Mouse (Mus musculus): ENCODE data around the gene Hadh. TPM values are rescaled to one million over a fixed set of nuclear protein-coding genes. Genes with fewer than 3 reads are reported as not detected.

The Hadh gene
- polyA plus RNA-seq, 1 experiment from 2014 or later: 134 TPM

DNA sequence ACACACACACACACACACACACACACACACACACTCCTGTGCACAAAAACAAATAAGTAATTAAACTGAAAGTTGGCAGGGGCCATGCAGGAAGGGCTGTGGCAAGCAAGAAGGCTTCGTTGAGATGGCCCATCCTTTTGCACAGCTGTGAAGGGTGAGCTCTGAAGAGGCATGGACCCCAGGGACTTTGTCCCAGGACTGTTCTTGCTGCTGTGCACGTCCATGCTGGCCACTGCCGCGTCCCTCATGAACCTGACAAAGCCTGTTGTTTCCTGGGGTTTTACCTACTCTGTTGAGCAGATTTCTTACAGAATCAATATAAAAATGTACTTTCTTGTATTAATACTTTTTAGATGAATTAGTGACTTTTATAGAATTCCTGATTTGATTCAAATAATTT, 20.0 kb upstream of the Hadh start:
- no peak for ATAC-seq (ENCODE audit: insufficient read depth, low FRiP score)
- whole genome bisulfite sequencing: 83% methylated on average over 4 of the region's 4 CpGs
- no peaks in the 10 kb centered on the region for H3K36me3 ChIP-seq (ENCODE audit: control insufficient read depth, insufficient read depth, low read length)
- no peak overlapping the region for H3K4me2 ChIP-seq (ENCODE audit: low read depth, low read length)
- no peak overlapping the region for H3K27ac ChIP-seq (ENCODE audit: low read length)
- H3K4me3 ChIP-seq (replicated peaks; ENCODE audit: low read length): no peak overlapping the region
- no peak overlapping the region for H3K9ac ChIP-seq (ENCODE audit: low read length)
- H3K4me1 ChIP-seq (ENCODE audit: control insufficient read depth, insufficient read depth, low read length): no peaks in the 10 kb centered on the region
- H3K27me3 ChIP-seq (ENCODE audit: control insufficient read depth, insufficient read depth, low read length): no peaks in the 10 kb centered on the region
- no peaks in the 10 kb centered on the region for H3K9me3 ChIP-seq (replicated peaks; ENCODE audit: control insufficient read depth, low read length)

DNA sequence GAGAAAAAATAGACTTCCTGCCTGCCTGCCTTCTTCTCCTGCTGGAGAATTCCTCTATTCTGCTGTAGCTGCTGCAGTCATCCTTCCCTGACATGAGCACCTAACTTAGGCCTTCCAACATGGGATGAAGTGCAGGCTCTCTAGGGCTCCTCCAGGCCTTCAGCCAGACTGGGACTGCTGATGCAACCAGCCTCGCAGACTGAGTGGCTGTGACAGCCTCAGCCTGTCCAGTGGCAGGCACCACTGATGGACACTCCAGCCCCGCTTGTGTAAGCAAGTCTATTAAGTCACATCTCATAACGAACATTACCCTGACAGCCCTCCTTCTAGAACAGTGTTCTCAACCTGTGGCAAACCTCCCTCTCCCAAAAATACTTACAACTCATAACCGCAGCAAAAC, 2.2 kb upstream of the Hadh start:
- Histone ChIP-seq H3K9me3 (replicated peaks; ENCODE audit: control insufficient read depth, low read length) (no peaks in the 10 kb centered on the region), H3K4me1 (ENCODE audit: control insufficient read depth, insufficient read depth, low read length) (peaks cover 14% of the 10 kb centered on the region; the same call in 1 of the 2 replicates), H3K27ac (ENCODE audit: low read length) (no peak overlapping the region), H3K9ac (ENCODE audit: low read length) (no peak overlapping the region), H3K27me3 (ENCODE audit: control insufficient read depth, insufficient read depth, low read length) (no peaks in the 10 kb centered on the region), H3K36me3 (ENCODE audit: control insufficient read depth, insufficient read depth, low read length) (no peaks in the 10 kb centered on the region), H3K4me3 (replicated peaks; ENCODE audit: low read length) (no peak overlapping the region), H3K4me2 (ENCODE audit: low read depth, low read length) (no peak overlapping the region)
- 85% methylated on average over 4 of the region's 4 CpGs for WGBS
- ATAC-seq (ENCODE audit: insufficient read depth, low FRiP score): no peak

DNA sequence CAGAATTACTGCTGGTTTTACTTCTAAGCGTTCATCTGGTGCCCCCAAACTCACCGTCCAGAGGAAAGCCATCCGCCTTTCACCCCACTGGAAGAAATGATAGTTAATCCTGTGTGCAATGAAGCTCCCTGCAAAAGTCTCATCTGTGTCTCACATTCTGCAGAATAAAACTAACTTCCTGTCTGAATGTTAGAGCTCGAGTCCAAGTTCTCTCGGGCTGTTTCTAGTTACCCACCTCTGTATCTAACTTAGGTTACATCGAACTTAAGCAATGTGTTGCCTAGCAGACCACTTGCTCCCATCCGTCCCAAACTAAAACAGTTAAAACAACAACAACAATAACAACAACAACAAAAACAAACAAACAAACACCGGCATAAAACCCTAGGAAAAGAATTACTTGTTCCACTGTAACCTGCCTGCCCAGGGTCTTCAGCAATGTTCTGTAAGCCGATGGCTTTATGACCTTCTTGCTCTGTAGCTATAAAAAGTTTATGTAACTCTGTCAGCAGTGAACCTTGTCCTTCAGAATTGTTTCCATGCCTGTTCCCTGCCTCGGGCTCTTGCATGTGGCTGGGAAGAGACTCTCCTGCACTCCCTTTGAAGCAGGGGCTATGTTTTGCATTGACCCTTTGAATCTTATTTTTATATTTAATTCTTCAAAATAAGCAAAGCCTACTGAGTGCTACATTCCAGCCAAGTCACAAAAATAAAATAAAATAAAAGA, 636 bp upstream of the Hadh start:
- H3K4me1 ChIP-seq (ENCODE audit: control insufficient read depth, insufficient read depth, low read length): peaks cover 19% of the 10 kb centered on the region
- 19% methylated on average over 10 of the region's 10 CpGs for WGBS
- H3K4me3 ChIP-seq (replicated peaks; ENCODE audit: low read length): peak overlapping the region; percentile 84
- no peaks in the 10 kb centered on the region for H3K9me3 ChIP-seq (replicated peaks; ENCODE audit: control insufficient read depth, low read length)
- peak overlapping the region; percentile 90 for H3K27ac ChIP-seq (ENCODE audit: low read length)
- peak overlapping the region; percentile 89 for H3K9ac ChIP-seq (ENCODE audit: low read length)
- ATAC-seq (ENCODE audit: insufficient read depth, low FRiP score): peak; percentile 3; the same call in 1 of the 2 replicates
- H3K4me2 ChIP-seq (ENCODE audit: low read depth, low read length): peak overlapping the region; percentile 60
- no peaks in the 10 kb centered on the region for H3K36me3 ChIP-seq (ENCODE audit: control insufficient read depth, insufficient read depth, low read length)
- H3K27me3 ChIP-seq (ENCODE audit: control insufficient read depth, insufficient read depth, low read length): no peaks in the 10 kb centered on the region

DNA sequence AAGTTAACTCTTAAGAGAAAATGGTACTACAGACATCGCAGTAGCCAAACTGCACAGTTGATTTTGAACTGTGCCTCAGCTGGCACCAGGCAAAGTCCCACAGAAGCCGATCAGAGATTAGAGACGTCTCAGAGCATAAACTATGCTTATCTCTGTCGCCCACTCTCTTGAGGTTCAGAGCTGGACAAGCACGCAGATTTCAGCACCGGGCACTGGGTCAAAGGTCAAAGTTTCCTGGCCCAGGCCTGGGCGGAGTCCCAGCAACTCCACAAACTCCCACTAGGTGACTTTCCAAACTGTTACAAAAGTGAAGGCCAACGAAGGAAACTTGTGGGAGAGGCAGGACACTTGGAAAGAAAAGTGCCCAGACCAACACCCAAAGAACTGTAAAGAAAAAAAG, 744 bp downstream of the Hadh start:
- Histone ChIP-seq H3K9me3 (replicated peaks; ENCODE audit: control insufficient read depth, low read length) (no peaks in the 10 kb centered on the region), H3K4me2 (ENCODE audit: low read depth, low read length) (peak overlapping the region; percentile 60), H3K27me3 (ENCODE audit: control insufficient read depth, insufficient read depth, low read length) (no peaks in the 10 kb centered on the region), H3K27ac (ENCODE audit: low read length) (peak overlapping the region; percentile 90), H3K4me1 (ENCODE audit: control insufficient read depth, insufficient read depth, low read length) (peaks cover 23% of the 10 kb centered on the region), H3K4me3 (replicated peaks; ENCODE audit: low read length) (peak overlapping the region; percentile 84), H3K36me3 (ENCODE audit: control insufficient read depth, insufficient read depth, low read length) (0 out of 2 replicates have a peak, but pooled peaks cover 6% of the 10 kb centered on the region), H3K9ac (ENCODE audit: low read length) (peak overlapping the region; percentile 89)
- peak; percentile 34; the same call in 1 of the 2 replicates for ATAC-seq (ENCODE audit: insufficient read depth, low FRiP score)
- 8% methylated on average over 8 of the region's 8 CpGs for WGBS

DNA sequence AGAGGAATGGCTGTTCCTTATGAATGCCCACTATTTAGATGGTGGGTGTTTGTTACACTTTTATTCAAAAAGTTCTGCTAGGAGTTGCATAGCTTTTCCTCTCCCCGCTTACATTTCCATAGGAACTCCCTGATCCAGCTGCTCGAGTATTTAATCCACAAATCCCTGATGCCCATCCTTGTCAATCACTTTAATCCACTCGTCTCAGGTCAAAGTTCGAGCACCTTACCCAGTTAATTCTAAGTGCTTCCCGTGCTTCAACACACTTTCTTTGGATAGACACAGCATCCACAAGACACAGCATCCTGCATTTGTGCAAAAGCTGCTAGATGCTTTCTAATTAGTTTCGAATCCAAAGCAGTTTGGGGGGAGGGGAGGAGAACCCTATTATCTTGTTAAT, 1.5 kb downstream of the Hadh start:
- peak overlapping the region; percentile 84 for H3K4me3 ChIP-seq (replicated peaks; ENCODE audit: low read length)
- WGBS: 56% methylated on average over 6 of the region's 6 CpGs

DNA sequence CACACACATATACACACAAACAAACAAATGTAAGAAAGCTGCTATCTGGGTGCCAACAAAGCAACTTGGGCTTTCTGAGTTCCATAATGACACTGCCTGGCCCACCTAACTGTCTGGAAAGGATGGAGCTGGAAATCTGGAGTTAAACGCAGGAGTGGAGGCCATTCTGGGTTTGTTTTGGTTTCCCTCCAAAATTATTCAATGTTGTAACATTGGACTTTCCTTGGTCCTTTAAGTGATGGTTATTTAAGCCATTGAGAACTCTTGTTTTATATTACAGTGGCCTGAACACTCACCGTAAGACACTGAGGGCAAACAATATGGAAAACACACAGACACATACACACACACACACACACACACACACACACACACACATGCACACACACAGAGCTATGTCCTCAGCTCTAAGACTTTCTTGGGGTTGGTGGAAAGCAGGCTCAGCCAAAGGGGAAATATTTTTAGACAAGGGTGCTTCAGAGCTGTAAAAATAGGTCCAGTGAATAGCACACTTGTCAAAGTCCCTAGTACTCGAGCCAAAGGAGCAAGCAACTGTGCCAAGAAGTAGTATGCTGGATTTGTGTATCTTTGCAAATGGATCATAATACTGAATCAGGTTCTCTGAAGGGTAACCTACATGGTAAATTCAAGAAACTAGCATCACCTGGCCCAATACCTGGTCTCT, 5.4 kb downstream of the Hadh start:
- H3K4me1 ChIP-seq (ENCODE audit: control insufficient read depth, insufficient read depth, low read length): peaks cover 19% of the 10 kb centered on the region
- H3K27me3 ChIP-seq (ENCODE audit: control insufficient read depth, insufficient read depth, low read length): no peaks in the 10 kb centered on the region
- H3K9me3 ChIP-seq (replicated peaks; ENCODE audit: control insufficient read depth, low read length): no peaks in the 10 kb centered on the region
- peaks cover 14% of the 10 kb centered on the region; the same call in 1 of the 2 replicates for H3K36me3 ChIP-seq (ENCODE audit: control insufficient read depth, insufficient read depth, low read length)
- H3K9ac ChIP-seq (ENCODE audit: low read length): no peak overlapping the region
- no peak for ATAC-seq (ENCODE audit: insufficient read depth, low FRiP score)
- H3K4me2 ChIP-seq (ENCODE audit: low read depth, low read length): no peak overlapping the region
- H3K4me3 ChIP-seq (replicated peaks; ENCODE audit: low read length): no peak overlapping the region
- 69% methylated on average over 3 of the region's 3 CpGs for WGBS
- H3K27ac ChIP-seq (ENCODE audit: low read length): no peak overlapping the region

More for the DNA sequence above, 1.5 kb downstream of the Hadh start:
- H3K4me2 ChIP-seq (ENCODE audit: low read depth, low read length): peak overlapping the region; percentile 60
- H3K4me1 ChIP-seq (ENCODE audit: control insufficient read depth, insufficient read depth, low read length): peaks cover 23% of the 10 kb centered on the region
- no peaks in the 10 kb centered on the region for H3K9me3 ChIP-seq (replicated peaks; ENCODE audit: control insufficient read depth, low read length)
- no peak overlapping the region for H3K27ac ChIP-seq (ENCODE audit: low read length)
- H3K9ac ChIP-seq (ENCODE audit: low read length): no peak overlapping the region
- 0 out of 2 replicates have a peak, but pooled peaks cover 6% of the 10 kb centered on the region for H3K36me3 ChIP-seq (ENCODE audit: control insufficient read depth, insufficient read depth, low read length)
- H3K27me3 ChIP-seq (ENCODE audit: control insufficient read depth, insufficient read depth, low read length): no peaks in the 10 kb centered on the region
- no peak for ATAC-seq (ENCODE audit: insufficient read depth, low FRiP score)

DNA sequence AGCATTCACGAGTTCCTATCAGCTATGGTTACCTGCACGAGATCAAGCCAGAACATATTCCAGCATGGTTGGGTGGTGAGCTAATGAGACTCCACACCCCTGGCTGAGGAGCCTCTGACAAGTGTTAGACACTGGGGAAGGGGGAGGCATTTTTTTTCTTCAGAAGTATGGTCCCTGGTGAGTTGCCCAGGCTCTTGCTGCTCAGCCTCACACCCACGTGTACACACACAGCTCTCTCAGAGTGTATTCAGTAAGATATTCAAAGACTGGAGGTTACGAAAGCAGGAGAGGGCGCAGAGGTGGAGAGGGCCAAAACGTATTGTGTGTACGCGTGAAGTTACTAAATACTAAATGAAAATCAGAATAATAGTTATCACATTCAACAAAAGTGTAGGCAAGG, 6.4 kb downstream of the Hadh start:
- 0 out of 2 replicates have a peak, but pooled peaks cover 5% of the 10 kb centered on the region for H3K9me3 ChIP-seq (replicated peaks; ENCODE audit: control insufficient read depth, low read length)
- ATAC-seq (ENCODE audit: insufficient read depth, low FRiP score): no peak
- H3K9ac ChIP-seq (ENCODE audit: low read length): no peak overlapping the region
- no peak overlapping the region for H3K4me2 ChIP-seq (ENCODE audit: low read depth, low read length)
- no peak overlapping the region for H3K27ac ChIP-seq (ENCODE audit: low read length)
- H3K36me3 ChIP-seq (ENCODE audit: control insufficient read depth, insufficient read depth, low read length): peaks cover 14% of the 10 kb centered on the region; the same call in 1 of the 2 replicates
- peaks cover 15% of the 10 kb centered on the region for H3K4me1 ChIP-seq (ENCODE audit: control insufficient read depth, insufficient read depth, low read length)
- no peak overlapping the region for H3K4me3 ChIP-seq (replicated peaks; ENCODE audit: low read length)
- WGBS: 82% methylated on average over 8 of the region's 8 CpGs
- H3K27me3 ChIP-seq (ENCODE audit: control insufficient read depth, insufficient read depth, low read length): no peaks in the 10 kb centered on the region

DNA sequence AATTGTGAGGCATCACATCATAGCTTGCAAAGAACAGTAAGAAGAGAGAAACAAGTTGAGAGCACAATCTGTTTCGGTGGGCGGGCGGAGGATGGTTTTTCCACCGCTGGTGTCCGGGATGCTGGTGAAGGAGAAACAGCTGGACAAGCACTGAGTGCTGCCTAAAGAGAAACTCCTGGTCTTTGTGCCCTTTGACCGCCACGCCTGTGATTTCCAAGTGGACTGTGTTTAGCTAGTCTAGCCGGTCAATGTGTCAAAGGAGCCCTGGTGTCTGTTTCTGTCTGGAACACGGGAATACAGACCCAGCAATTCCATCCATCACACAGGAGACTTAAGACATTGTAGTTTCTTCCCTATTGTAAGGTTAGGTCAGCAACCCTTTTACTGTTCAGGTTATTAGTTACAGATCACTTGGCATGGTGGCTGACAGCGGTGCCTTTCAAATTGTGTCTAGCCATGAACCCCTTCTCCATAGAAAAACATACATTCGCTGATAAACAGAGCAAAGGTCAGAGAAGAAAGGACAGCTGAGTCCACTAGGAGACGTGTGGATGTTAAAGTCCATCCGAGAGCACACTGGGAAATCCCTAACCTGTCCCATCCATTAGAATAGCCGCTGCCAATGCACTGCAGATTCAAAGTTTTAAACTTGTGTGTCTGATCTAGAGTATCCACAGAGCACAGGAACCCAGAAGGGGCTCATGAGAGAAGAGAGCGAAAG, 8.0 kb downstream of the Hadh start:
- Histone ChIP-seq H3K27ac (ENCODE audit: low read length) (no peak overlapping the region), H3K4me3 (replicated peaks; ENCODE audit: low read length) (no peak overlapping the region), H3K9me3 (replicated peaks; ENCODE audit: control insufficient read depth, low read length) (0 out of 2 replicates have a peak, but pooled peaks cover 9% of the 10 kb centered on the region), H3K4me2 (ENCODE audit: low read depth, low read length) (no peak overlapping the region), H3K4me1 (ENCODE audit: control insufficient read depth, insufficient read depth, low read length) (peaks cover 11% of the 10 kb centered on the region; the same call in 1 of the 2 replicates), H3K36me3 (ENCODE audit: control insufficient read depth, insufficient read depth, low read length) (peaks cover 14% of the 10 kb centered on the region; the same call in 1 of the 2 replicates), H3K27me3 (ENCODE audit: control insufficient read depth, insufficient read depth, low read length) (no peaks in the 10 kb centered on the region), H3K9ac (ENCODE audit: low read length) (no peak overlapping the region)
- ATAC-seq (ENCODE audit: insufficient read depth, low FRiP score): no peak; the same call in 1 of the 2 replicates
- WGBS: 64% methylated on average over 15 of the region's 15 CpGs

Data from stomach, embryonic 16.5 days (tissue).